Mouse (Mus musculus): ENCODE data around the gene Gemin2. TPM values are rescaled to one million over a fixed set of nuclear protein-coding genes. Genes with fewer than 3 reads are reported as not detected.

Gene Gemin2
- 10.1 TPM for total RNA-seq (2023)

GRCm38 (mm10) chr12:59013234-59013633 is at the start of gene Gemin2:
Gemin2 (plus strand) TSS chr12:59013393.

GRCm38 (mm10) chr12:59011844-59012709 is 1.1 kb upstream of the Gemin2 start, which contains the start of gene Sec23a:
Sec23a (minus strand) TSS chr12:59012017.

GRCm38 (mm10) chr12:59060993-59061595 is 47.9 kb downstream of the Gemin2 start, which contains the start of gene Trappc6b:
Trappc6b (minus strand) TSS chr12:59061472.

GRCm38 (mm10) chr12:59066448-59067077 is 53.4 kb downstream of the Gemin2 start, which contains the start of gene Pnn:
Pnn (plus strand) TSS chr12:59066884.

Other genes with a start within 250 kb of the Gemin2 start
- gene Sec23a, start 1.4 kb upstream of the Gemin2 start, total RNA-seq (2023): 21.9 TPM
- gene Trappc6b, start 48.1 kb downstream of the Gemin2 start, total RNA-seq (2023): 58.8 TPM
- gene Pnn, start 53.5 kb downstream of the Gemin2 start, total RNA-seq (2023): 79.6 TPM
- gene Mia2, start 82.4 kb downstream of the Gemin2 start, total RNA-seq (2023): 141 TPM
- 97.9 TPM for gene Fbxo33, start 206.3 kb downstream of the Gemin2 start, total RNA-seq (2023)